Mouse (Mus musculus) lung, postnatal 0 days (tissue): ENCODE measurements around the gene Smyd1. TPM values are rescaled to one million over a fixed set of nuclear protein-coding genes. Genes with fewer than 3 reads are reported as not detected.

Source experiments
- ATAC-seq: fragments of 200-750 bp; cut with Nextera tagmentation; 2 replicates; pipeline ENCODE4 v1.8.0; 2017; ENCODE audit warnings: moderate library complexity
- DNase-seq: peaks from one replicate; pipeline ENCODE4 v3.0.0-alpha.2; 2016; ENCODE audit warnings: low spot score
- H3K27ac ChIP-seq: fragments of 300-500 bp; sonication (generic); 2 replicates; pipeline ENCODE4 v1.5.1; 2014; ENCODE audit warnings: antibody characterized with exemption, mild to moderate bottlenecking, low read length, mixed read lengths
- H3K27me3 ChIP-seq: fragments of 300-500 bp; sonication (generic); replicated peaks from 2 replicates; pipeline ENCODE4 v1.6.1; 2014; ENCODE audit warnings: low read length, mixed read lengths; ENCODE audit not compliant: insufficient read depth
- H3K36me3 ChIP-seq: fragments of 300-500 bp; sonication (generic); 2 replicates; pipeline ENCODE4 v1.6.1; 2014; ENCODE audit warnings: low read length, mixed read lengths; ENCODE audit not compliant: insufficient read depth
- H3K4me1 ChIP-seq: fragments of 300-500 bp; sonication (generic); 2 replicates; pipeline ENCODE4 v1.6.1; 2014; ENCODE audit warnings: antibody characterized with exemption, low read depth, low read length, mixed read lengths; ENCODE audit not compliant: insufficient read depth
- H3K4me2 ChIP-seq: fragments of 300-500 bp; sonication (generic); replicated peaks from 2 replicates; pipeline ENCODE4 v1.6.1; 2014; ENCODE audit warnings: low read depth, mild to moderate bottlenecking, low read length, moderate library complexity, mixed read lengths
- H3K4me3 ChIP-seq: fragments of 300-500 bp; sonication (generic); 2 replicates; pipeline ENCODE4 v1.5.1; 2014; ENCODE audit warnings: low read depth, low read length
- H3K9ac ChIP-seq: fragments of 300-500 bp; sonication (generic); replicated peaks from 2 replicates; pipeline ENCODE4 v1.6.1; 2014; ENCODE audit warnings: low read depth, mild to moderate bottlenecking
- H3K9me3 ChIP-seq: fragments of 300-500 bp; sonication (generic); 2 replicates; pipeline ENCODE4 v1.6.1; 2016; ENCODE audit warnings: low read length, mixed read lengths
- CTCF ChIP-seq: IDR thresholded peaks from 2 replicates; pipeline ENCODE4 v1.5.1; 2016; ENCODE audit warnings: antibody characterized with exemption, mild to moderate bottlenecking
- EP300 ChIP-seq: IDR thresholded peaks from 2 replicates; pipeline ENCODE4 v1.6.1; 2016; ENCODE audit warnings: antibody characterized with exemption, mild to moderate bottlenecking, control low read depth
- WGBS: fragments of 180-500 bp; shearing (Covaris S2); extraction: QIAGEN DNeasy Blood & Tissue Kit; methylation state at CpG from one replicate; pipeline ENCODE4 v1.1.7; 2014; 5-methylcytosine and 5-hydroxymethylcytosine counted together
- polyA plus RNA-seq: library from polyadenylated mRNA; unstranded; fragments of >200 nt; fragmentation: Nextera tagmentation; extraction: Ambion mirVana; gene quantifications from 2 replicates; pipeline ENCODE4 v1.2.1, GENCODE M21; 2015

Smyd1 gene
- polyA plus RNA-seq, 1 experiment from 2014 or later: 0.80 TPM

GRCm38 (mm10) chr6:71262142-71262833 lies 59.7 kb downstream of the Smyd1 start:
- 53% methylated on average over 8 of the region's 8 CpGs for WGBS
- Histone ChIP-seq H3K27ac (no peak overlapping the region), H3K4me3 (no peak overlapping the region), H3K36me3 (no peaks in the 10 kb centered on the region), H3K9ac (no peak overlapping the region), H3K27me3 (no peaks in the 10 kb centered on the region), H3K9me3 (no peaks in the 10 kb centered on the region), H3K4me1 (no peaks in the 10 kb centered on the region), H3K4me2 (no peak overlapping the region)
- no peak for TF ChIP-seq CTCF
- no peak for TF ChIP-seq EP300
- DNase-seq (no peak), ATAC-seq (no peak)

- Histone ChIP-seq H3K9me3 (no peaks in the 10 kb centered on the region), H3K4me2 (no peak overlapping the region), H3K4me1 (no peaks in the 10 kb centered on the region), H3K27me3 (no peaks in the 10 kb centered on the region), H3K36me3 (no peaks in the 10 kb centered on the region), H3K27ac (no peak overlapping the region), H3K4me3 (no peak overlapping the region), H3K9ac (no peak overlapping the region)
- DNase-seq (no peak), ATAC-seq (no peak)
- TF ChIP-seq EP300: no peak
- no peak for TF ChIP-seq CTCF
- WGBS: 45% methylated on average over 3 of the region's 3 CpGs
These were observed 61.0 kb downstream of the Smyd1 start for GRCm38 (mm10) chr6:71261060-71261459.

GRCm38 (mm10) chr6:71260051-71260640 lies 61.9 kb downstream of the Smyd1 start:
- H3K27ac ChIP-seq: no peak overlapping the region

GRCm38 (mm10) chr6:71259166-71259565 lies 62.9 kb downstream of the Smyd1 start:
- Histone ChIP-seq H3K9ac (no peak overlapping the region), H3K36me3 (no peaks in the 10 kb centered on the region), H3K27me3 (no peaks in the 10 kb centered on the region), H3K4me2 (no peak overlapping the region), H3K9me3 (no peaks in the 10 kb centered on the region), H3K4me3 (no peak overlapping the region), H3K27ac (no peak overlapping the region), H3K4me1 (no peaks in the 10 kb centered on the region)
- WGBS: 86% methylated on average over 4 of the region's 4 CpGs
- ATAC-seq: no peak
- no peak for DNase-seq
- TF ChIP-seq EP300 (no peak), CTCF (no peak)

More at GRCm38 (mm10) chr6:71260051-71260640, 61.9 kb downstream of the Smyd1 start:
- Histone ChIP-seq H3K4me1 (no peaks in the 10 kb centered on the region), H3K27me3 (no peaks in the 10 kb centered on the region), H3K9ac (no peak overlapping the region), H3K36me3 (no peaks in the 10 kb centered on the region), H3K4me2 (no peak overlapping the region), H3K4me3 (no peak overlapping the region), H3K9me3 (no peaks in the 10 kb centered on the region)
- DNase-seq (no peak), ATAC-seq (no peak)
- WGBS: 26% methylated on average over 6 of the region's 6 CpGs
- TF ChIP-seq CTCF (no peak), EP300 (no peak)

- TF ChIP-seq EP300 (no peak), CTCF (no peak)
- no peak overlapping the region for H3K9ac ChIP-seq
- 69% methylated on average over 2 of the region's 2 CpGs for WGBS
- H3K4me1 ChIP-seq: no peaks in the 10 kb centered on the region
- H3K9me3 ChIP-seq: no peaks in the 10 kb centered on the region
- H3K36me3 ChIP-seq: no peaks in the 10 kb centered on the region
- H3K4me2 ChIP-seq: no peak overlapping the region
- no peaks in the 10 kb centered on the region for H3K27me3 ChIP-seq
- no peak for ATAC-seq
- no peak overlapping the region for H3K27ac ChIP-seq
- no peak for DNase-seq
- no peak overlapping the region for H3K4me3 ChIP-seq
These were observed 63.5 kb downstream of the Smyd1 start for GRCm38 (mm10) chr6:71258562-71258961.

GRCm38 (mm10) chr6:71257375-71257774 lies 64.7 kb downstream of the Smyd1 start:
- Histone ChIP-seq H3K4me1 (no peaks in the 10 kb centered on the region), H3K4me3 (no peak overlapping the region), H3K9me3 (no peaks in the 10 kb centered on the region), H3K36me3 (no peaks in the 10 kb centered on the region), H3K4me2 (no peak overlapping the region), H3K27ac (no peak overlapping the region), H3K9ac (no peak overlapping the region), H3K27me3 (no peaks in the 10 kb centered on the region)
- WGBS: 50% methylated on average over 1 of the region's 1 CpGs
- DNase-seq (no peak), ATAC-seq (no peak)
- TF ChIP-seq EP300: no peak
